Comparison of ENCODE assay signal across 12 mouse cellular contexts in genomic region chr8:117402911-117403704, GRCm38 (mm10).
DNase-seq lines count a peak whose midpoint lies in the region; ATAC-seq and TF ChIP-seq lines count a peak whose summit lies in the region.
"Had no signal": no experiment of that assay in that cellular context is flagged by ENCODE, and none has a peak within 500 bp of the region (broad histone marks: within the 10 kb centered on the region; RNA-seq: fewer than 3 reads in every experiment).

No protein-coding gene starts in this region.

- no peak for TF ChIP-seq CTCF in intestine, postnatal 0 days (IDR thresholded peaks at IDR 0.05; ENCODE audit: low read depth)
- TF ChIP-seq CTCF in olfactory bulb, adult 2 months (IDR thresholded peaks at IDR 0.05; ENCODE audit: insufficient read depth, low read depth, low read length): no peak

- H3K4me3 ChIP-seq in heart, embryonic 11.5 days (ENCODE audit: low read depth, low read length): peak overlapping the region; percentile 15; the same call in 1 of the 2 replicates
- no peak overlapping the region for H3K4me3 ChIP-seq in intestine, postnatal 0 days (ENCODE audit: low read depth, low read length)
- no peak overlapping the region for H3K4me3 ChIP-seq in olfactory bulb, adult 2 months (ENCODE audit: insufficient read depth, low read depth, low read length)
- H3K4me3 ChIP-seq: liver, embryonic 15.5 days had no signal

- TF ChIP-seq POLR2A in olfactory bulb, adult 2 months (IDR thresholded peaks at IDR 0.05; ENCODE audit: insufficient read depth, low read depth, low read length): no peak

- ATAC-seq in heart, embryonic 11.5 days (replicated peaks; ENCODE audit: insufficient number of reproducible peaks, low FRiP score, low TSS enrichment): no peak
- ATAC-seq in intestine, postnatal 0 days: no peak
- ATAC-seq: Patski had no signal

- peak overlapping the region; percentile 30; the same call in 1 of the 2 replicates for H3K9ac ChIP-seq in heart, embryonic 11.5 days (ENCODE audit: low read depth, low read length)
- no peak overlapping the region for H3K9ac ChIP-seq in intestine, postnatal 0 days (ENCODE audit: low read depth, low read length)
- H3K9ac ChIP-seq: liver, embryonic 15.5 days had no signal

- DNase-seq in heart, adult 9 months (ENCODE audit: low spot score in 2 of 2): no peak
- DNase-seq in retina, embryonic 14.5 days (ENCODE audit: low spot score): peak; percentile 49
- DNase-seq in retina, postnatal 1 day: no peak
- no peak for DNase-seq in cerebellum, adult 11-12 months
- no peak for DNase-seq in frontal cortex, postnatal 10 days (ENCODE audit: low spot score in 2 of 2)
- DNase-seq: cerebellum, postnatal 36 days; gastrocnemius, postnatal 36 days had no signal

- 65% methylated on average over 9 of the region's 9 CpGs for WGBS in heart, embryonic 11.5 days (ENCODE audit: insufficient replicate concordance)
- WGBS in intestine, postnatal 0 days: 45% methylated on average over 9 of the region's 9 CpGs
- WGBS in olfactory bulb, adult 2 months: 63% methylated on average over 9 of the region's 9 CpGs

- peak overlapping the region; percentile 25 for H3K27ac ChIP-seq in heart, embryonic 11.5 days (ENCODE audit: low read depth, low read length)
- peak overlapping the region; percentile 2; the same call in 1 of the 2 replicates for H3K27ac ChIP-seq in intestine, postnatal 0 days (ENCODE audit: low read depth, low read length)
- peak overlapping the region; percentile 52; the same call in 1 of the 2 replicates for H3K27ac ChIP-seq in olfactory bulb, adult 2 months (ENCODE audit: insufficient read depth, low read depth, low read length)
- H3K27ac ChIP-seq: liver, embryonic 15.5 days had no signal

- H3K27me3 ChIP-seq in heart, embryonic 11.5 days (ENCODE audit: control insufficient read depth, insufficient read depth, low read length): no peaks in the 10 kb centered on the region
- H3K27me3 ChIP-seq in intestine, postnatal 0 days (replicated peaks; ENCODE audit: control insufficient read depth, insufficient read depth, low read length): no peaks in the 10 kb centered on the region
- H3K27me3 ChIP-seq: liver, embryonic 15.5 days; Patski had no signal

- peak overlapping the region; percentile 53 for H3K4me2 ChIP-seq in heart, embryonic 11.5 days
- peak overlapping the region; percentile 33 for H3K4me2 ChIP-seq in intestine, postnatal 0 days (replicated peaks; ENCODE audit: low read depth)
- H3K4me2 ChIP-seq: liver, embryonic 15.5 days had no signal

- H3K9me3 ChIP-seq in heart, embryonic 11.5 days (replicated peaks; ENCODE audit: control insufficient read depth, low read length): no peaks in the 10 kb centered on the region
- H3K9me3 ChIP-seq in intestine, postnatal 0 days (ENCODE audit: control insufficient read depth): no peaks in the 10 kb centered on the region
- H3K9me3 ChIP-seq: liver, embryonic 15.5 days had no signal

- no peaks in the 10 kb centered on the region for H3K36me3 ChIP-seq in heart, embryonic 11.5 days (ENCODE audit: control insufficient read depth, insufficient read depth, low read length)
- peaks cover 22% of the 10 kb centered on the region; the same call in 1 of the 2 replicates for H3K36me3 ChIP-seq in intestine, postnatal 0 days (ENCODE audit: control insufficient read depth, insufficient read depth)
- H3K36me3 ChIP-seq: liver, embryonic 15.5 days had no signal

- H3K4me1 ChIP-seq in heart, embryonic 11.5 days (ENCODE audit: control insufficient read depth, insufficient read depth, low read length): peaks cover 23% of the 10 kb centered on the region
- peaks cover 10% of the 10 kb centered on the region for H3K4me1 ChIP-seq in intestine, postnatal 0 days (replicated peaks; ENCODE audit: control insufficient read depth, insufficient read depth, low read length)
- H3K4me1 ChIP-seq in olfactory bulb, adult 2 months (ENCODE audit: control insufficient read depth, insufficient read depth, low read length): peaks cover 62% of the 10 kb centered on the region

Comparison
In these comparisons a context has a peak if more than half of its experiments do, and no peak if none do; other contexts are left out.
1. H3K27ac ChIP-seq: peak in every context shown above with its lines; median percentile 52 in olfactory bulb, adult 2 months; 25 in heart, embryonic 11.5 days; 2 in intestine, postnatal 0 days.